Mouse (Mus musculus) E14TG2a.4 (cell line): ENCODE data around the gene Uchl3.

Experiments used
- CTCF ChIP-seq: conservative IDR thresholded peaks from 2 replicates; pipeline ENCODE4 v1.5.1; 2014; ENCODE audit warnings: low read length
- NANOG ChIP-seq: IDR thresholded peaks from 2 replicates; pipeline ENCODE4 v1.6.1; 2014; ENCODE audit warnings: borderline replicate concordance, low read length, mixed read lengths

DNA sequence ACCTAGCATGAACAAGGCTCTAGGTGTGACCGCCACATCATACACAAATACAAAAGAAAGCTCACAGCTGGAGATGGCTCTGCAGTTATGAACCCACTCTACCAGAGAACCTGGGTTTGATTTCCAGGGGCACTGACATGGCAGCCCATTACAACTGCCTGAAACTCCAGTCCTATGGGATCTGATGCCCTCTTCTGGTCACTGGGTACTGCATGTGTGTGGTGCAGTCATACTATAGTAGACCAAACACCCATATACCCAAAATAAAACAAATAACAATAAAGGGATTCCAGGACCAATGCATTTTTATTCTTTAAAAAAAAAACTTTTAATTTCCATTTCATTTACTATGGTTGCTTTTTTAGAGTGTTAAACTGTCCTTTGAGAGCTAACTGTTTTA, 18.0 kb upstream of the Uchl3 start:
- TF ChIP-seq CTCF = no peak
- no peak for TF ChIP-seq NANOG
